Mouse (Mus musculus) CD4-positive helper T cell, adult 2 months (primary cell): Measurements from ENCODE around the gene Hdac1.

Experiments used
- DNase-seq: peaks from one replicate; pipeline ENCODE4 v3.0.0-alpha.2; 2012; ENCODE audit warnings: low read depth, missing footprints, low spot score

Gene Hdac1

GRCm38 (mm10) chr4:129511413-129512096 lies 31.0 kb downstream of the Hdac1 start:
- DNase-seq, result no peak

DNA sequence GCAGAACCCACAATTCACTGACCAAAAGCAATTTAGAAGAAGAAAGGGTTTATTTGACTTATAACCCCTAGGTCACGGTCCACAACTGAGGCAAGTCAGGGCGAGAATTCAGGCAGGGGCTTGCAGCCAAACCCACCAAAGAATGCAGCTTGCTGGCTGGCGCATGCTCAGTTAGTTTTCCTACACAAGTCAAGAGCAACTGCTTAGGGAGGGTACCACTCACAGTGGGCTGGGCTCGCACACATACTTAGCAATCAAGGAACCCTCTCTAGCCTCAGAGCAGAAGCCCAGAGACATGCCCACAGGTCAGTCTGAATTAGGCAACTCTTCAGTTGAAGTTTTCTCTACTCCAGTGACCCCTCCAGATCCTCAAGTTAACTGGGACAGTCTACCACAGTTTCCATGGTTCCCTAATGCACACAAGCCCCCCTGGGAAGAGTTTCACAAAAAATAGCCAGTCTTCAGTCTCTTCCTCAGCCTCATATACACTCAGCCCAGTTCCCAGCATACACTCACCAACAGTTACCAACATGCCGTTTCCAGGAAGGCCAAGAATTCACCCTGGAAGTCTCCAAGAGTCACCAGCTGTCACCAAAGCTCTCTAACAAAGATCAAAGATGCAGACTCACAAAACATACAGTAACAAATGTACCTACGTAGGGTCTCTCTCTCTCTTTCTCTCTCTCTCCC lies 31.6 kb downstream of the Hdac1 start:
- DNase-seq, result no peak

GRCm38 (mm10) chr4:129509650-129510049 lies 32.9 kb downstream of the Hdac1 start:
- no peak for DNase-seq

DNA sequence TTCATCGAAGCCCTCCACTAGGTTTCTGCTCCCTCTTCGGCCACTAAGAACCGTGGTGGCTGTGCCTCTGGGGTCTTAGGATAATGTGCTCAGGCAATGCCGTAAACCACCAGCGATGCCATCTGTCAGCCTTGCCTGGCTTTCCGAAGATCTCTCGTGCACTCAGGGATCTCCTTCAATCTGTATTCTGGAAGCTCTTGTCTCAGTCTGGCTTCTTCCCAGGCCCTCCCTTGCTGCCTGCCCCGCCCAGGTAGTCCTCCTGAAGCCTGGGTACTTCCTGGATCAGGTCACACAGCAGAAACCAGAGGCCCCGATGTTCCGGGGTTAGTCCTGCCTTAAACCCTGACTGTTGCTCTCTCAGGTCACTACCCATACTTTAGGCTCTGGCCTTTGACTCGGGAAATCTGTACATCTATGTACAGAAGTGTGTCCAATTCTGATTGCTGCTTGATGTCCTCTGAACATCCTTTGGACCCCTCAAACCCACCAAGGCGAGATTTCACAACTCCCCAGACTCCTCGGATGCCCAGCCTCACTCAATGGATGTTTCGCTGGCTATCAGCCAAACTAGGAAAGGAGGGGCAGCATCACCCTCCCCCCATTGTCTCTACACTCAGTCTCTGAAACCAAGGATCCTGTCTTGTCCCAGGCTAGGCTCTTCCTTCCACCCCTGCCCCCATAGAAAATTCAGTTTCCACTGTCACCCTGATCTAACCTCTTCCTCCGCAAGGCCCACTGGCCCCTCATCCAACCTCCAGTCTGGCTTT lies 33.5 kb downstream of the Hdac1 start:
- DNase-seq, result no peak

- DNase-seq, result no peak
These were observed 34.3 kb downstream of the Hdac1 start for GRCm38 (mm10) chr4:129508237-129508515.

GRCm38 (mm10) chr4:129507434-129508236 lies 34.9 kb downstream of the Hdac1 start:
- DNase-seq, result peak; percentile 60

- DNase-seq, result no peak
These were observed 37.0 kb downstream of the Hdac1 start for GRCm38 (mm10) chr4:129505511-129505910.

- DNase-seq, result no peak
These were observed 39.5 kb downstream of the Hdac1 start for GRCm38 (mm10) chr4:129502901-129503444.

DNA sequence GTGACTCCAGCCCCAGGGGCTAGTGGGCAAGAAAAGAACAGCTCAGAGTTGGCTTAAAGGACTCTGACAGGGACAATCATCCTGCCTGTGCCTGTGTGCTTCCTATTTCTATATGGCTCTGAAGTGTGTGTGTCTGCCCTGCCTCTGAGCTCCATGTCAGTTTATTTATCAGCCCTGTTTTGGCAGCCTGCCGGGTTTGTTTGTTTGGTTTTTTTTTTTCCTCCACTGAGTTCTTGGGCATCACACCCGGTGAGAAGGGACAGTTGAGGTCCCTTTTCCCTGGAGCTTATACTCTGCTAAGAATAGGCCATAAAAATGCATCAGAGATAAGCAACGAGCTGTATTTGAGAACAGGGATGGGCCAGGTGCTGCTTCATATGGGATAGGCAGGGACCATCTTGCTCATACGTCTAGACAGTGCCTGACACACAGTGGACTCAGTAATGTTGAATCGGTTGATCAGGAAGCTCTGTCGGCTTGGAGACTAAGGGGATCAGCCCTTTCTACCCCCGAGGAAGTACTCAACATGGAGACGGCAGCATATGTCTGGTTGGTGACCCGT lies 40.1 kb downstream of the Hdac1 start:
- no peak for DNase-seq

GRCm38 (mm10) chr4:129500607-129501566 lies 41.6 kb downstream of the Hdac1 start:
- peak; percentile 82 for DNase-seq

DNA sequence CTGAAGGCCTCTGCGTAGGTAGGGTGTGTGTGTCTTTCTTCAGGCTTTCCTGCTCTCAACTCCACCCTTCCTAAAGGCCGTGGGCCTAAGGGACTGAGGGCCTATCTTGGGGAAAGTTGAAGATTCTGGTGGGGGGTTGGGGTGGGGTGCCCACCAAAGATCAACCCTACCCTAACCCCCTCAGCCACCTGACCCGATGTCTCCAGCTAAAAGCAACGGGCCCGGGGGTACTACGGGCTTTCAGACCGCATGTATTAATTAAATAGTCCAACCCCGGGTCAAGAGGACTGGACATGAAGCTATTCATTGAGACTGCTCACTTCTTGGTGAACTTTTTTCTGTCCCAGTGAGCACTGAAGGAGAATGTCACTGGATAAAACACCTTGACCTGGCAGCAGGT lies 42.5 kb downstream of the Hdac1 start:
- DNase-seq, result no peak

DNA sequence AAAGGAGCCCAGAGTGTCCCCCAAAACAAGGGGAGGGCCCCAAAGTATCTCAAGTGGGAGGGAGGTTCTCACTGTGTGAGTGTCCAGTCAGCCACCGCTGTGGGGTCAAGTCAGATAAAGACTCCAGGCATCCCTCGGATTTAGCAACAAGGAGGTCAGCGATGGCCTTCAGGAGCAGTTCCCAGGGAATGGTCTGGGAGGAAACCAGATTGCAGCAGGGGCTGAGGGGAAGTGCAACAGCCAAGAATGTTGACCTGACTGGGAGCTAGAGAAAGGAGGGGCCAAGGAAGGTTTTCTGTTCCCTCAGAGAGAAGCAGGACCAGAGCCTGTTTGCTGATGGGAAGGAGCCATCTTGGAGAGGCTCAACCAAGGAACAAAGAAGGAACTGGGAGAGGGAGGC lies 43.6 kb downstream of the Hdac1 start:
- DNase-seq, result no peak

- peak; percentile 63 for DNase-seq
These were observed 45.9 kb downstream of the Hdac1 start for GRCm38 (mm10) chr4:129496631-129497030.

- DNase-seq, result no peak
These were observed 46.6 kb downstream of the Hdac1 start for GRCm38 (mm10) chr4:129495672-129496562.

DNA sequence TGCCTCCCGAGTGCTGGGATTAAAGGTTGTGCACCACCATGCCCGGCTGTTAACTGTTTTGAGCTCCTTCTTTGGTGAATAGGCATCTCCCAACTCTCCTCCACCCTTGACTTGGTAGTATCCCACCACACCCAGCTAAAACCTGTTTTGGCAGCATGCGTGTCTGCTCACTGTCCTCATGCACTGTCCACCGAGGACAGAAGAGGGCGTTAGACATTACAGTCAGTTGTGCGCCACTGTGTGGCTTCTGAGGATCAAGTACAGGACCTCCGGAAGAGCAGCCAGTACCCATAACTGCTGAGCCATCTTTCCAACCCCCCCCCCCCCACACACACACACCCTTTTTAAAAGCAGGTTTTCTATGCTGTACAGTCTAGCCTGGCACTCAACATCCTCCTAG lies 47.8 kb downstream of the Hdac1 start:
- no peak for DNase-seq

GRCm38 (mm10) chr4:129490972-129491880 lies 51.3 kb downstream of the Hdac1 start, which contains the start of the genes Tssk3 and Fam229a:
Gene Tssk3 (minus strand): TSS chr4:129491022.
Gene Fam229a (plus strand): TSS chr4:129491190.
- DNase-seq, result peak; percentile 53

DNA sequence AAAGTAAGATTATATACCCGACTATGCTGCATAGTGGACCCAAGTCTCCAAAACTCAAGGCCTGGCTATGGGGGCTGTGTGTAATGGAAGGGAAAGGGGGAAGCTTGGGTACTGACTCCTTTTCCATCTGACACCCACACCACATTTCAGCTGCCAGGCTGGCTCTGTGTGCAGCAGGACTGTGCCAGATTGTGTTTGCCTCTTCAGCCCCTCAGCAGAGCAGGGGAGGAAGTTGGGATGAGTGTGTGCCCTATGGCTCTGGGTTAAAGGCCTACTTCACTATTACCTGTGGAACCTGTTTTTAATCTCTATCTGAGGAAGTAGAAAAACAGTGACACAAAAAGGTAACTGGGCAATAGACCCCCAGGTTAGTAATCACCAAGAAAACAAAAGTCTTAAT lies 61.4 kb downstream of the Hdac1 start:
- DNase-seq, result no peak

DNA sequence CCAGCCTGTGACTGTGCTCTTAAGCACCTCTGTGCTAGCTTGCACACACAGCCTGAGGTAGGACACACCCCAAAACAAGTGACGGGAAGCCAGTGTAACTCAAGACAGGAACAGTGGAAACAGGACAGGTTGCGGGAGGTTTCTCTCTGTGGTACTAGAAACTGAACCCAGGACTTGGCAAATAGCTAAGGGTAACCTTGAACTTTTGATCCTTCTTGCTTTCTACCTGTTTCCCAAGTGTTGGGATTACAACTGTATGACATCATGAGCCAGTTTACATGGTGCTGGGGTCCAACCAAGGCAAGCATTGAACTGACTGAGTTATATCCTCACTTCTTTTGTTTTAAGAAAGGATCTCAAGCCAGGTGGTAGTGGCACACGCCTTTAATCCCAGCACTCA lies 62.6 kb downstream of the Hdac1 start:
- DNase-seq, result no peak
